20 mouse cellular contexts compared by ENCODE assay signal in the genomic region with DNA sequence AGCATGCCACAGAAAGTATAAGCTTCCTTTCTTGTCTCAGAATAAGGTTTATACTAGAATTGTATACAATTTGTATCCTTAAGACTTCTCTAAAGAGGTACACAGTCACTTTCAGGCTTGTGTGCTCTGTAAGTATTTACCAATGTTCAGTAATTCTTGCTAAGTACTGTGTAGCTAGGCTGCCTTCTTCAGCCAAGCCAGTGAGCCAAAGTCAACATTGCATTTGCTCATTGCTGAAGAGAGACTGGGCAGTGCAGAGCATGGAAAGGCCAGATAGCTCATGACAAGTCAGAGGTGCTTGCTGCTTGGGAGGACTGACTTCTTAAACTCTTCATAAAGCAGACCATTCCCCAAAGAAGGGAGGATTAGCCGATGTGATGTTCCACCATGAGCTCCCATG.
A peak's percentile ranks its signal among the peaks of the same experiment; 100 is the strongest.
DNase-seq lines count a peak whose midpoint lies in the region; ATAC-seq and TF ChIP-seq lines count a peak whose summit lies in the region.
"Had no signal": no experiment of that assay in that cellular context is flagged by ENCODE, and none has a peak within 500 bp of the region (broad histone marks: within the 10 kb centered on the region; RNA-seq: fewer than 3 reads in every experiment).

No protein-coding gene starts in this region.

- no peaks in the 10 kb centered on the region for H3K4me1 ChIP-seq in kidney, adult 2 months (ENCODE audit: control insufficient read depth, insufficient read depth, low read length)
- H3K4me1 ChIP-seq in kidney, embryonic 15.5 days: no peaks in the 10 kb centered on the region
- H3K4me1 ChIP-seq in lung, postnatal 0 days (ENCODE audit: insufficient read depth, low read depth, low read length): no peaks in the 10 kb centered on the region
- H3K4me1 ChIP-seq in stomach, embryonic 15.5 days: no peaks in the 10 kb centered on the region
- no peaks in the 10 kb centered on the region for H3K4me1 ChIP-seq in intestine, embryonic 16.5 days (ENCODE audit: control insufficient read depth, insufficient read depth, low read length)
- no peaks in the 10 kb centered on the region for H3K4me1 ChIP-seq in heart, embryonic 11.5 days (ENCODE audit: control insufficient read depth, insufficient read depth, low read length)
- H3K4me1 ChIP-seq: forebrain, embryonic 15.5 days; hindbrain, embryonic 12.5 days had no signal

- H3K27me3 ChIP-seq in kidney, adult 2 months (replicated peaks; ENCODE audit: control insufficient read depth, insufficient read depth, low read length): no peaks in the 10 kb centered on the region
- no peaks in the 10 kb centered on the region for H3K27me3 ChIP-seq in kidney, embryonic 15.5 days
- H3K27me3 ChIP-seq in lung, postnatal 0 days (replicated peaks; ENCODE audit: insufficient read depth, low read length): no peaks in the 10 kb centered on the region
- no peaks in the 10 kb centered on the region for H3K27me3 ChIP-seq in stomach, embryonic 15.5 days (replicated peaks)
- no peaks in the 10 kb centered on the region for H3K27me3 ChIP-seq in intestine, embryonic 16.5 days (replicated peaks; ENCODE audit: control insufficient read depth, insufficient read depth, low read length)
- no peaks in the 10 kb centered on the region for H3K27me3 ChIP-seq in heart, embryonic 11.5 days (ENCODE audit: control insufficient read depth, insufficient read depth, low read length)
- H3K27me3 ChIP-seq: forebrain, embryonic 15.5 days; hindbrain, embryonic 12.5 days had no signal

- H3K36me3 ChIP-seq in kidney, adult 2 months (ENCODE audit: control insufficient read depth, insufficient read depth, low read length): no peaks in the 10 kb centered on the region
- H3K36me3 ChIP-seq in kidney, embryonic 15.5 days: no peaks in the 10 kb centered on the region
- H3K36me3 ChIP-seq in lung, postnatal 0 days (ENCODE audit: insufficient read depth, low read length): no peaks in the 10 kb centered on the region
- H3K36me3 ChIP-seq in stomach, embryonic 15.5 days: no peaks in the 10 kb centered on the region
- no peaks in the 10 kb centered on the region for H3K36me3 ChIP-seq in intestine, embryonic 16.5 days (ENCODE audit: control insufficient read depth, insufficient read depth, low read length)
- no peaks in the 10 kb centered on the region for H3K36me3 ChIP-seq in heart, embryonic 11.5 days (ENCODE audit: control insufficient read depth, insufficient read depth, low read length)
- H3K36me3 ChIP-seq: forebrain, embryonic 15.5 days; hindbrain, embryonic 12.5 days had no signal

- no peaks in the 10 kb centered on the region for H3K9me3 ChIP-seq in kidney, embryonic 15.5 days (replicated peaks)
- H3K9me3 ChIP-seq in lung, postnatal 0 days (ENCODE audit: low read length): no peaks in the 10 kb centered on the region
- no peaks in the 10 kb centered on the region for H3K9me3 ChIP-seq in stomach, embryonic 15.5 days
- H3K9me3 ChIP-seq in intestine, embryonic 16.5 days (ENCODE audit: control insufficient read depth, low read length): no peaks in the 10 kb centered on the region
- H3K9me3 ChIP-seq in heart, embryonic 11.5 days (replicated peaks; ENCODE audit: control insufficient read depth, low read length): no peaks in the 10 kb centered on the region
- H3K9me3 ChIP-seq: forebrain, embryonic 15.5 days; hindbrain, embryonic 12.5 days had no signal

- WGBS in kidney, adult 2 months: 98% methylated on average over 1 of the region's 1 CpGs
- WGBS in kidney, embryonic 15.5 days: 89% methylated on average over 1 of the region's 1 CpGs
- WGBS in lung, postnatal 0 days: 92% methylated on average over 1 of the region's 1 CpGs
- WGBS in stomach, embryonic 15.5 days: 93% methylated on average over 1 of the region's 1 CpGs
- 97% methylated on average over 1 of the region's 1 CpGs for WGBS in intestine, embryonic 16.5 days
- 85% methylated on average over 1 of the region's 1 CpGs for WGBS in heart, embryonic 11.5 days (ENCODE audit: insufficient replicate concordance)

- no peak overlapping the region for H3K4me2 ChIP-seq in kidney, embryonic 15.5 days
- no peak overlapping the region for H3K4me2 ChIP-seq in lung, postnatal 0 days (replicated peaks; ENCODE audit: low read depth, low read length)
- no peak overlapping the region for H3K4me2 ChIP-seq in stomach, embryonic 15.5 days
- no peak overlapping the region for H3K4me2 ChIP-seq in intestine, embryonic 16.5 days (ENCODE audit: low read depth, low read length)
- H3K4me2 ChIP-seq in heart, embryonic 11.5 days: no peak overlapping the region
- H3K4me2 ChIP-seq: forebrain, embryonic 15.5 days; hindbrain, embryonic 12.5 days had no signal

- no peak overlapping the region for H3K9ac ChIP-seq in kidney, embryonic 15.5 days
- no peak overlapping the region for H3K9ac ChIP-seq in lung, postnatal 0 days (replicated peaks; ENCODE audit: low read depth)
- no peak overlapping the region for H3K9ac ChIP-seq in stomach, embryonic 15.5 days
- H3K9ac ChIP-seq in intestine, embryonic 16.5 days (ENCODE audit: low read depth, low read length): no peak overlapping the region
- H3K9ac ChIP-seq in heart, embryonic 11.5 days (ENCODE audit: low read depth, low read length): no peak overlapping the region
- H3K9ac ChIP-seq: forebrain, embryonic 15.5 days; hindbrain, embryonic 12.5 days had no signal

- no peak for TF ChIP-seq POLR2A in kidney, adult 2 months (IDR thresholded peaks at IDR 0.05; ENCODE audit: low read depth, low read length)

- no peak for TF ChIP-seq CTCF in kidney, adult 2 months (conservative IDR thresholded peaks at IDR 0.05; ENCODE audit: insufficient read depth, insufficient read length, low read depth, low read length)
- no peak for TF ChIP-seq CTCF in lung, postnatal 0 days (IDR thresholded peaks at IDR 0.05)

- DNase-seq in kidney, adult 2 months: peak; percentile 4
- peak; percentile 14 for DNase-seq in gonadal fat pad, adult 2 months (ENCODE audit: low read depth)
- DNase-seq in lung, postnatal 0 days (ENCODE audit: low spot score): peak; percentile 80
- no peak for DNase-seq in testis, postnatal 10 days (ENCODE audit: low spot score)
- DNase-seq: adrenal gland, adult 8-10 months; cerebellum, adult 2 months; heart, adult 11 months; kidney, adult 11 months; right cerebral cortex, adult 18-20 months; right cerebral cortex, postnatal 4 days had no signal

- no peak overlapping the region for H3K4me3 ChIP-seq in kidney, adult 2 months (ENCODE audit: insufficient read depth, low read depth, low read length)
- no peak overlapping the region for H3K4me3 ChIP-seq in kidney, embryonic 15.5 days (replicated peaks)
- H3K4me3 ChIP-seq in lung, postnatal 0 days (ENCODE audit: low read depth, low read length): no peak overlapping the region
- H3K4me3 ChIP-seq in stomach, embryonic 15.5 days (replicated peaks): no peak overlapping the region
- no peak overlapping the region for H3K4me3 ChIP-seq in intestine, embryonic 16.5 days (ENCODE audit: low read length)
- no peak overlapping the region for H3K4me3 ChIP-seq in heart, embryonic 11.5 days (ENCODE audit: low read depth, low read length)
- H3K4me3 ChIP-seq: forebrain, embryonic 15.5 days; hindbrain, embryonic 12.5 days; left cerebral cortex, adult 2 months had no signal

- ATAC-seq in kidney, embryonic 15.5 days (replicated peaks; ENCODE audit: low FRiP score): no peak
- ATAC-seq in lung, postnatal 0 days: peak; percentile 91
- ATAC-seq in stomach, embryonic 15.5 days (ENCODE audit: insufficient read depth, low FRiP score, low read depth): peak; percentile 50; the same call in 1 of the 2 replicates
- ATAC-seq in intestine, embryonic 16.5 days: no peak
- no peak for ATAC-seq in heart, embryonic 11.5 days (replicated peaks; ENCODE audit: insufficient number of reproducible peaks, low FRiP score, low TSS enrichment)
- ATAC-seq: CD4-positive, CD25-positive, alpha-beta regulatory T cell, adult 4 months; forebrain, embryonic 15.5 days; midbrain, embryonic 16.5 days had no signal

- TF ChIP-seq EP300 in lung, postnatal 0 days (IDR thresholded peaks at IDR 0.05): no peak

- no peak overlapping the region for H3K27ac ChIP-seq in kidney, adult 2 months (ENCODE audit: insufficient read depth, low read depth, low read length)
- no peak overlapping the region for H3K27ac ChIP-seq in kidney, embryonic 15.5 days
- no peak overlapping the region for H3K27ac ChIP-seq in lung, postnatal 0 days (ENCODE audit: low read length)
- no peak overlapping the region for H3K27ac ChIP-seq in stomach, embryonic 15.5 days
- H3K27ac ChIP-seq in intestine, embryonic 16.5 days (ENCODE audit: low read length): no peak overlapping the region
- no peak overlapping the region for H3K27ac ChIP-seq in heart, embryonic 11.5 days (ENCODE audit: low read depth, low read length)
- H3K27ac ChIP-seq: forebrain, embryonic 15.5 days; hindbrain, embryonic 12.5 days; kidney, postnatal 0 days; left cerebral cortex, adult 2 months had no signal

Comparison
In these comparisons a context has a peak if more than half of its experiments do, and no peak if none do; other contexts are left out.
1. ATAC-seq: peak in lung, postnatal 0 days (single experiment) and stomach, embryonic 15.5 days (single experiment); none in kidney, embryonic 15.5 days (single experiment), intestine, embryonic 16.5 days (single experiment) and heart, embryonic 11.5 days (single experiment).